Mouse (Mus musculus) G1E (cell line): ENCODE data around the gene Prokr2.

Source experiments
- CTCF ChIP-seq: IDR thresholded peaks from 2 replicates; pipeline ENCODE4 v1.5.1; 2012; ENCODE audit warnings: low read depth, low read length, inconsistent platforms, mixed read lengths
- GATA1 ChIP-seq: IDR thresholded peaks from 2 replicates; pipeline ENCODE4 v1.6.1; 2012; ENCODE audit warnings: borderline replicate concordance, low read length, inconsistent platforms, mixed read lengths
- POLR2AphosphoS5 ChIP-seq: IDR thresholded peaks from 2 replicates; pipeline ENCODE4 v1.6.1; 2012; ENCODE audit warnings: low read depth, low read length, inconsistent platforms; ENCODE audit not compliant: insufficient replicate concordance
- TAL1 ChIP-seq: conservative IDR thresholded peaks from 2 replicates; pipeline ENCODE4 v1.6.1; 2012; ENCODE audit warnings: low read depth, low read length, inconsistent platforms, mixed read lengths

GRCm38 (mm10) chr2:132377436-132377835, 7.8 kb downstream of the Prokr2 start:
- TF ChIP-seq CTCF (no peak), TAL1 (no peak), GATA1 (no peak), POLR2AphosphoS5 (no peak)
